Mouse (Mus musculus): Measurements from ENCODE around the gene Gtsf1l. TPM values are rescaled to one million over a fixed set of nuclear protein-coding genes. Genes with fewer than 3 reads are reported as not detected.

Gene Gtsf1l
- polyA plus RNA-seq, 2 experiments = not detected

- 90% methylated on average over 4 of the region's 4 CpGs for WGBS (ENCODE audit: insufficient replicate concordance)
- Histone ChIP-seq H3K4me3 (ENCODE audit: insufficient read depth in 1 of 2, low read depth in 2 of 2, low read length in 2 of 2) (no peak overlapping the region), H3K9ac (replicated peaks) (no peak overlapping the region), H3K4me1 (replicated peaks; ENCODE audit: control insufficient read depth in 2 of 2, insufficient read depth in 2 of 2, low read length in 1 of 2) (no peaks in the 10 kb centered on the region), H3K27ac (no peak overlapping the region), H3K27me3 (ENCODE audit: control insufficient read depth, insufficient read depth, low read length) (no peaks in the 10 kb centered on the region), H3K36me3 (replicated peaks; ENCODE audit: control insufficient read depth, insufficient read depth, low read depth) (peaks cover 69% of the 10 kb centered on the region), H3K9me3 (ENCODE audit: control insufficient read depth, low read length) (no peaks in the 10 kb centered on the region), H3K4me2 (ENCODE audit: low read depth) (no peak overlapping the region)
- no peak for DNase-seq (ENCODE audit: low read depth in 3 of 3, low spot score in 3 of 3)
- TF ChIP-seq EP300 (IDR thresholded peaks at IDR 0.05; ENCODE audit: low read depth) = no peak
- TF ChIP-seq CTCF (IDR thresholded peaks at IDR 0.05; ENCODE audit: low read depth) = no peak
- no peak for ATAC-seq (ENCODE audit: insufficient read depth)
Observed at GRCm38 (mm10) chr2:163079041-163079440, 8.6 kb downstream of the Gtsf1l start.

DNA sequence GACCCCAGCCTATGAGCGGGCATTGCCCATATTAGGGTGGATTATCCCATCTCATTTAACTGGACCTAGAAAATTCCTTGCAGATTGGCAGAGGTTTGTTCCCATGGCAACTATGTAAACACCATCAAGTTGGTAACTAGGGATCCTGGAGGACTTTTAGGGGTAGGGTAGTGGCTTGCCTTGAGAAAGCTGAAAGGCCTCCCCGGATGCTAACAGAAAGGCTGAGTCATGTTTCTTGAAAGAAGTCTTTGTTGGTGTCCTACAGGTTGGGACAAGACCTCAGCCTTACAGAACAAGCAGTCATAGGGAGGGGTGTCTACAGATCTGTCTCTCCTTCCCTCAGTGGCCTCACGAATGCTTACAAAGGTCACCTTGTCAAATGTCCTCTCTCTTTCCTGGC is 12.4 kb downstream of the Gtsf1l start:
- H3K9me3 ChIP-seq (ENCODE audit: control insufficient read depth, low read length) = no peaks in the 10 kb centered on the region
- H3K4me3 ChIP-seq (ENCODE audit: insufficient read depth in 1 of 2, low read depth in 2 of 2, low read length in 2 of 2) = no peak overlapping the region
- no peak overlapping the region for H3K4me2 ChIP-seq (ENCODE audit: low read depth)
- no peak overlapping the region for H3K9ac ChIP-seq (replicated peaks)
- peaks cover 84% of the 10 kb centered on the region for H3K36me3 ChIP-seq (replicated peaks; ENCODE audit: control insufficient read depth, insufficient read depth, low read depth)
- H3K27ac ChIP-seq = no peak overlapping the region
- DNase-seq (ENCODE audit: low read depth in 3 of 3, low spot score in 3 of 3) = no peak
- no peak for ATAC-seq (ENCODE audit: insufficient read depth)
- H3K27me3 ChIP-seq (ENCODE audit: control insufficient read depth, insufficient read depth, low read length) = no peaks in the 10 kb centered on the region
- H3K4me1 ChIP-seq (replicated peaks; ENCODE audit: control insufficient read depth in 2 of 2, insufficient read depth in 2 of 2, low read length in 1 of 2) = no peaks in the 10 kb centered on the region; a peak in 1 of 4 replicates
- WGBS (ENCODE audit: insufficient replicate concordance) = 87% methylated on average over 3 of the region's 3 CpGs
- TF ChIP-seq CTCF (IDR thresholded peaks at IDR 0.05; ENCODE audit: low read depth) (no peak), EP300 (IDR thresholded peaks at IDR 0.05; ENCODE audit: low read depth) (no peak)

- no peak overlapping the region for H3K4me2 ChIP-seq (ENCODE audit: low read depth)
- H3K27me3 ChIP-seq (ENCODE audit: control insufficient read depth, insufficient read depth, low read length) = no peaks in the 10 kb centered on the region
- peaks cover 86% of the 10 kb centered on the region for H3K36me3 ChIP-seq (replicated peaks; ENCODE audit: control insufficient read depth, insufficient read depth, low read depth)
- H3K9me3 ChIP-seq (ENCODE audit: control insufficient read depth, low read length) = no peaks in the 10 kb centered on the region
- DNase-seq (ENCODE audit: low read depth in 3 of 3, low spot score in 3 of 3) (no peak), ATAC-seq (ENCODE audit: insufficient read depth) (no peak)
- H3K9ac ChIP-seq (replicated peaks) = no peak overlapping the region
- H3K4me1 ChIP-seq (replicated peaks; ENCODE audit: control insufficient read depth in 2 of 2, insufficient read depth in 2 of 2, low read length in 1 of 2) = no peaks in the 10 kb centered on the region; a peak in 1 of 4 replicates
- no peak for TF ChIP-seq CTCF (IDR thresholded peaks at IDR 0.05; ENCODE audit: low read depth)
- no peak for TF ChIP-seq EP300 (IDR thresholded peaks at IDR 0.05; ENCODE audit: low read depth)
- no peak overlapping the region for H3K4me3 ChIP-seq (ENCODE audit: insufficient read depth in 1 of 2, low read depth in 2 of 2, low read length in 2 of 2)
- H3K27ac ChIP-seq = no peak overlapping the region
- 89% methylated on average over 12 of the region's 12 CpGs for WGBS (ENCODE audit: insufficient replicate concordance)
Observed at GRCm38 (mm10) chr2:163074808-163075207, 12.8 kb downstream of the Gtsf1l start.

DNA sequence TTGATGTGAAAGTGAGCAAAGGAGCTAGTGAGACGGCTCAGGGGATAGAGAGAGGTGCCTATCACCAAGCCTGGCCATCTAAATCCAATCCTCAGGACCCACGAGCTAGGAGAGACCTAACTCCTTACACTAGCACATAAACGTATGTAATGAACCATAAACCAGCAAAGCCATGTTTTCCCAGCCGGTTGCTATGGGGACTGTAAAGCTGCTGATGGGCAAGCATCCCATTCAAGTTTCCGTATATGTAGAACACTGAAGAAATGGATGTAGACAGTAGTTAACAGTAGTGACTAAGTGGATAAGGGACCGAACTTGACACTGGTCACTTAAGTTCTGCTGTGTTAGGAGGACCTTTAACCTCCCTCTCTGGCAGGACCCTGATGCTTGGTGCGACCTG is 13.6 kb downstream of the Gtsf1l start:
- Histone ChIP-seq H3K9me3 (ENCODE audit: control insufficient read depth, low read length) (no peaks in the 10 kb centered on the region), H3K4me3 (ENCODE audit: insufficient read depth in 1 of 2, low read depth in 2 of 2, low read length in 2 of 2) (no peak overlapping the region), H3K9ac (replicated peaks) (no peak overlapping the region), H3K4me2 (ENCODE audit: low read depth) (no peak overlapping the region), H3K27me3 (ENCODE audit: control insufficient read depth, insufficient read depth, low read length) (no peaks in the 10 kb centered on the region), H3K27ac (no peak overlapping the region), H3K4me1 (replicated peaks; ENCODE audit: control insufficient read depth in 2 of 2, insufficient read depth in 2 of 2, low read length in 1 of 2) (no peaks in the 10 kb centered on the region; a peak in 1 of 4 replicates), H3K36me3 (replicated peaks; ENCODE audit: control insufficient read depth, insufficient read depth, low read depth) (peaks cover 83% of the 10 kb centered on the region)
- 87% methylated on average over 7 of the region's 7 CpGs for WGBS (ENCODE audit: insufficient replicate concordance)
- DNase-seq (ENCODE audit: low read depth in 3 of 3, low spot score in 3 of 3) (no peak), ATAC-seq (ENCODE audit: insufficient read depth) (no peak)
- TF ChIP-seq CTCF (IDR thresholded peaks at IDR 0.05; ENCODE audit: low read depth) (no peak), EP300 (IDR thresholded peaks at IDR 0.05; ENCODE audit: low read depth) (no peak)

DNA sequence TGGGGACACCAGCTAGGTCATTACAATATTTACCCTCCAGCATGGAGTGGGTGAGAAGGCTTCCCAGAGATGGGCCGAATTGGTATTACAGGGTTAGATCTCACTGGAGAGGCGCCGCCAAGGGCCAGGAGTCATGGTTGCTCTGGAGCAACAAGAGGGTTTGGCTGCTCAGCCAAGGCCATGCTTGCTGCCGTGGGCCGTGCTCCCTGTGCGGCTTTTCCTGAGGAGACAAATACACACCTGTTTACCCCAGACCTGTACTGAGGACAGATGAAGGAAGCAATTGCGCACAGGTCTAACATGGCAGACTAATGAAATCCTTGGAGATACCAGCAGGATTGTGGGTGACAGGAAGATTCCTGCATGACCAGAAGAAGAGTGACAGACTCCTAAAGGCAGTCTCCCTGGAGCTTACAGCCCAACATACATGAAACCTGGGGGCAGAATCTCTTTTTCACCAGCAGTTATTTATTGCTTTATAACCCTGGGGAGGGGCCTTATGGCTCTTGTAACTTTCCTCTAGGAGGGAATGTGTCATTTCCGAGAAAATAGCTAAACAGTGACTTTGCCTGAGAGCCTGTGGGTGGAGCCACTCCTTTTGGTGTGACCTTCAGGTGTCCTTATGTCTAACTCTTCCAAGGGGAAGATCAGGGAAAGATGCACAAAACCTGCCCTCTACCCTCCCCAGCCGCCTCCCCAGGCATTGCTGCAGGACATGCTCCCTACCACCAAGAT is 14.5 kb downstream of the Gtsf1l start:
- H3K27ac ChIP-seq = no peak overlapping the region
- no peaks in the 10 kb centered on the region for H3K27me3 ChIP-seq (ENCODE audit: control insufficient read depth, insufficient read depth, low read length)
- ATAC-seq (ENCODE audit: insufficient read depth) (no peak), DNase-seq (ENCODE audit: low read depth in 3 of 3, low spot score in 3 of 3) (no peak)
- 90% methylated on average over 9 of the region's 9 CpGs for WGBS (ENCODE audit: insufficient replicate concordance)
- no peaks in the 10 kb centered on the region; a peak in 1 of 4 replicates for H3K4me1 ChIP-seq (replicated peaks; ENCODE audit: control insufficient read depth in 2 of 2, insufficient read depth in 2 of 2, low read length in 1 of 2)
- no peak overlapping the region for H3K4me2 ChIP-seq (ENCODE audit: low read depth)
- H3K9me3 ChIP-seq (ENCODE audit: control insufficient read depth, low read length) = no peaks in the 10 kb centered on the region
- H3K9ac ChIP-seq (replicated peaks) = no peak overlapping the region
- H3K4me3 ChIP-seq (ENCODE audit: insufficient read depth in 1 of 2, low read depth in 2 of 2, low read length in 2 of 2) = no peak overlapping the region
- peaks cover 83% of the 10 kb centered on the region for H3K36me3 ChIP-seq (replicated peaks; ENCODE audit: control insufficient read depth, insufficient read depth, low read depth)
- TF ChIP-seq CTCF (IDR thresholded peaks at IDR 0.05; ENCODE audit: low read depth) = no peak
- no peak for TF ChIP-seq EP300 (IDR thresholded peaks at IDR 0.05; ENCODE audit: low read depth)
